Comparison of ENCODE assay signal across 8 mouse cellular contexts in genomic region chr9:63803181-63803591, GRCm38 (mm10). TPM values are rescaled to one million over a fixed set of nuclear protein-coding genes. Genes with fewer than 3 reads are reported as not detected.
DNase-seq lines count a peak whose midpoint lies in the region; ATAC-seq and TF ChIP-seq lines count a peak whose summit lies in the region.

No protein-coding gene starts in this region.

- H3K4me2 ChIP-seq in heart, embryonic 13.5 days = peak overlapping the region; percentile 36
- peak overlapping the region; percentile 7; the same call in 1 of the 2 replicates for H3K4me2 ChIP-seq in intestine, embryonic 15.5 days (replicated peaks)

- H3K27ac ChIP-seq in heart, embryonic 13.5 days (replicated peaks) = peak overlapping the region; percentile 36; the same call in 1 of the 2 replicates
- H3K27ac ChIP-seq in intestine, embryonic 15.5 days = no peak overlapping the region

- no peaks in the 10 kb centered on the region for H3K27me3 ChIP-seq in heart, embryonic 13.5 days (replicated peaks)
- no peaks in the 10 kb centered on the region for H3K27me3 ChIP-seq in intestine, embryonic 15.5 days (replicated peaks)

- DNase-seq in heart, postnatal 25 days (ENCODE audit: low spot score) = no peak
- peak; percentile 85 for DNase-seq in brain, embryonic 14.5 days (ENCODE audit: low read depth)
- DNase-seq in mesoderm, embryonic 11.5 days (ENCODE audit: low read depth, low spot score) = peak; percentile 87
- DNase-seq in urinary bladder, postnatal 25 days (ENCODE audit: low spot score) = no peak
- no peak for DNase-seq in gastrocnemius, postnatal 10 days
- no peak for DNase-seq in frontal cortex, adult 2 months (ENCODE audit: extremely low spot score in 1 of 2, low spot score in 1 of 2)

- no peaks in the 10 kb centered on the region for H3K36me3 ChIP-seq in heart, embryonic 13.5 days
- no peaks in the 10 kb centered on the region for H3K36me3 ChIP-seq in intestine, embryonic 15.5 days

- no peak for TF ChIP-seq POLR2A in brain, embryonic 14.5 days (IDR thresholded peaks at IDR 0.05; ENCODE audit: borderline replicate concordance, extremely low read depth, insufficient read depth, insufficient read length, poor library complexity, severe bottlenecking)

- TF ChIP-seq CTCF in brain, embryonic 14.5 days (IDR thresholded peaks at IDR 0.05; ENCODE audit: borderline replicate concordance, extremely low read depth, insufficient read depth, insufficient read length) = no peak

- 11% methylated on average over 8 of the region's 8 CpGs for WGBS in heart, embryonic 13.5 days
- WGBS in intestine, embryonic 15.5 days = 8% methylated on average over 8 of the region's 8 CpGs

- ATAC-seq in heart, embryonic 13.5 days (ENCODE audit: extremely low read depth, insufficient number of reproducible peaks, low FRiP score, low TSS enrichment) = no peak
- peak; percentile 86 for ATAC-seq in intestine, embryonic 15.5 days

- intact Hi-C loops in heart, postnatal 25 days (cut with DNase I) = no loop called here

- H3K9ac ChIP-seq in heart, embryonic 13.5 days = no peak overlapping the region
- H3K9ac ChIP-seq in intestine, embryonic 15.5 days = no peak overlapping the region

- peaks cover 23% of the 10 kb centered on the region for H3K4me1 ChIP-seq in heart, embryonic 13.5 days
- peaks cover 7% of the 10 kb centered on the region for H3K4me1 ChIP-seq in intestine, embryonic 15.5 days (replicated peaks)

- H3K4me3 ChIP-seq in heart, embryonic 13.5 days = peak overlapping the region; percentile 6; the same call in 1 of the 2 replicates
- no peak overlapping the region for H3K4me3 ChIP-seq in intestine, embryonic 15.5 days (replicated peaks)

- no peaks in the 10 kb centered on the region for H3K9me3 ChIP-seq in heart, embryonic 13.5 days
- no peaks in the 10 kb centered on the region for H3K9me3 ChIP-seq in intestine, embryonic 15.5 days

RNA-seq across cellular contexts. Expression of gene Smad3, which starts 45.4 kb away (rescaled TPM):
- 11.3 and 11.9 TPM in 2 replicates for polyA plus RNA-seq in heart, embryonic 13.5 days (2015; fragmentation: Nextera tagmentation; extraction: Ambion mirVana)
- 10 to 100 TPM; 14.0 to 14.5 TPM for total RNA-seq in heart, postnatal 25 days (2021)
- 15.0 and 25.5 TPM in 2 replicates for polyA plus RNA-seq in brain, embryonic 14.5 days (2012; rRNA removed)
- 14.8 and 15.3 TPM in 2 replicates for polyA plus RNA-seq in intestine, embryonic 15.5 days (2015; fragmentation: Nextera tagmentation; extraction: Ambion mirVana)
- 10 to 100 TPM; 44.9 to 45.0 TPM for total RNA-seq in gastrocnemius, postnatal 10 days (2021)
- 29.5 and 33.5 TPM in 2 replicates for polyA plus RNA-seq in frontal cortex, adult 2 months (2012; rRNA removed)

Comparison
In these comparisons a context has a peak if more than half of its experiments do, and no peak if none do; other contexts are left out.
1. DNase-seq: peak in brain, embryonic 14.5 days (single experiment) and mesoderm, embryonic 11.5 days (single experiment); none in heart, postnatal 25 days (single experiment), urinary bladder, postnatal 25 days (single experiment), gastrocnemius, postnatal 10 days (single experiment) and frontal cortex, adult 2 months (0 of 2).